Mouse (Mus musculus) forebrain, embryonic 16.5 days (tissue): ENCODE measurements at regions not wholly inside any gene's neighbourhood (a gene's known extent, or its start where the extent isn't known, plus 50 kb on each side); places are given as distances from the start of the nearest gene placed in this dataset.

Experiments used
- ATAC-seq: fragments of 200-750 bp; cut with Nextera tagmentation; 2 replicates; pipeline ENCODE4 v1.8.0; 2017; ENCODE audit warnings: mild to moderate bottlenecking, moderate library complexity
- H3K27ac ChIP-seq: fragments of 300-500 bp; sonication (generic); 2 replicates; pipeline ENCODE4 v1.5.1; 2014; ENCODE audit warnings: low read length, control low read depth
- H3K27me3 ChIP-seq: fragments of 300-500 bp; sonication (generic); replicated peaks from 2 replicates; pipeline ENCODE4 v1.6.1; 2014; ENCODE audit warnings: low read length; ENCODE audit not compliant: control insufficient read depth, insufficient read depth
- H3K36me3 ChIP-seq: fragments of 300-500 bp; sonication (generic); 2 replicates; pipeline ENCODE4 v1.6.1; 2014; ENCODE audit not compliant: control insufficient read depth, insufficient read depth
- H3K4me1 ChIP-seq: fragments of 300-500 bp; sonication (generic); replicated peaks from 2 replicates; pipeline ENCODE4 v1.6.1; 2014; ENCODE audit warnings: low read length; ENCODE audit not compliant: control insufficient read depth, insufficient read depth
- H3K4me2 ChIP-seq: fragments of 300-500 bp; sonication (generic); 2 replicates; pipeline ENCODE4 v1.6.1; 2014; ENCODE audit warnings: mild to moderate bottlenecking, low read length, control low read depth
- H3K4me3 ChIP-seq: fragments of 300-500 bp; sonication (generic); replicated peaks from 2 replicates; pipeline ENCODE4 v1.5.1; 2014; ENCODE audit warnings: mild to moderate bottlenecking, low read length, control low read depth
- H3K9ac ChIP-seq: fragments of 300-500 bp; sonication (generic); replicated peaks from 2 replicates; pipeline ENCODE4 v1.6.1; 2014; ENCODE audit warnings: low read depth, low read length, control low read depth
- H3K9me3 ChIP-seq: fragments of 300-500 bp; sonication (generic); 2 replicates; pipeline ENCODE4 v1.6.1; 2016; ENCODE audit warnings: low read length; ENCODE audit not compliant: control insufficient read depth
- WGBS: fragments of 180-500 bp; shearing (Covaris S2); extraction: QIAGEN DNeasy Blood & Tissue Kit; methylation state at CpG from one replicate; pipeline ENCODE4 v1.1.7; 2014; 5-methylcytosine and 5-hydroxymethylcytosine counted together

GRCm38 (mm10) chr4:9079828-9080245 is 841.0 kb upstream of the Car8 start:
- Histone ChIP-seq H3K4me3 (no peak overlapping the region), H3K9me3 (no peaks in the 10 kb centered on the region), H3K36me3 (no peaks in the 10 kb centered on the region), H3K4me1 (peaks cover 14% of the 10 kb centered on the region), H3K4me2 (no peak overlapping the region), H3K9ac (no peak overlapping the region), H3K27me3 (no peaks in the 10 kb centered on the region), H3K27ac (no peak overlapping the region)
- peak; percentile 38; the same call in 1 of the 2 replicates for ATAC-seq
- WGBS: 33% methylated on average over 4 of the region's 4 CpGs

DNA sequence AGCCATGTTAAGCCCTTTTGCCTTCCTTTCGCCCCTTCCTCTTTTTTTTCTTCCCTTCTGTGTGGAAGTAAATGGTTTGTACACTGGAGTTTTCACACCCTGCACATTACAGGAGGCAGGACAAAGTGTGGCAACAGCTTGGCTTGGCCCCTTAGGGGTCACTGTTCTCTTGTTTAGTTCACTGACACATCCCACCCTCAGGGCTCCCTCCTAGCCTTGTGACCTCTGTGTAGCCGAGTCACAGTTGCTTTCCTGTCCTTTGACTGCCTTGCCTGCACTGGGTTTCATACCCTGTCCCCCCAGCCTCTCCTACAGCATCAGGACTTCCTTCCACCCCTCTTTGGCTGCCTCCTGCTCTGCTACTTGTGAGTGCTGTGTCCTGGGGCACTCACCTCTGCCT is 835.6 kb upstream of the Car8 start:
- Histone ChIP-seq H3K9ac (no peak overlapping the region), H3K27me3 (no peaks in the 10 kb centered on the region), H3K4me3 (no peak overlapping the region), H3K27ac (no peak overlapping the region), H3K36me3 (no peaks in the 10 kb centered on the region), H3K4me1 (no peaks in the 10 kb centered on the region), H3K9me3 (no peaks in the 10 kb centered on the region), H3K4me2 (no peak overlapping the region)
- WGBS: 38% methylated on average over 2 of the region's 2 CpGs
- no peak for ATAC-seq

DNA sequence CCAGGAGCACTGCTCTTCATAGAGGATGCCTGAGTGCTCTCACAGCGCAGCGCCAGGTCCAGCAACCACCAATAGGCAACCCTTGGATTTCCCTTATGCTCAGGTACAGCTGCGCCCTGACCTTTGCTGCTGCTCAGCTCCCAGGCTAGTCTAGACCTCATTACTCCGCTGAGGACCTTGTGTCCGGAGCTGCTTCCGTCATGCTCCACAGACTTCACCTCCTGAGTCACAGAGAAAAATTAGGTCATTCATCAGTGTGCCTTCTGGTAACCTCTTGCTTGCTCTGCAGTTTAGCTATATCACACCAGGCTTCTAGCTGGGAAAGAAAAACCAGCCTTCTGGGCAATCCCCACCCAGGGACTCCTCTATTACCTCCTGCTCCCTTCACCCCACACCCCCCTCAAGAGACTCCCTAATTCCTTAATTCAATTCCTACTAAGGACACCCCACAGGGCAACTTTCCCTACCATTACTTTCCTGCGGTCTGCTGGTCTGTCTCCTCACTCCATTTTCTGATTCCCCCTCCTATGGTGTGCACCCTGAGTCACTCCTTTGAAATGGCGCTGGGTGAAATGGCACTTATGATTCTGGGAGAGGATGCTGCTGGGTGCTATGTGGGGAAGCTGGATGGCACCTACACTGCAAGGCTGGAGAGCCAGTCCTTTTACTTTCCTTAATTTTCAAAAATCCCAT is 835.0 kb upstream of the Car8 start:
- H3K9ac ChIP-seq: no peak overlapping the region
- H3K4me2 ChIP-seq: no peak overlapping the region
- H3K4me3 ChIP-seq: no peak overlapping the region
- H3K4me1 ChIP-seq: no peaks in the 10 kb centered on the region
- ATAC-seq: no peak
- no peak overlapping the region for H3K27ac ChIP-seq
- no peaks in the 10 kb centered on the region for H3K27me3 ChIP-seq
- 62% methylated on average over 8 of the region's 8 CpGs for WGBS
- H3K9me3 ChIP-seq: no peaks in the 10 kb centered on the region
- H3K36me3 ChIP-seq: no peaks in the 10 kb centered on the region

- Histone ChIP-seq H3K9me3 (no peaks in the 10 kb centered on the region), H3K4me2 (no peak overlapping the region), H3K4me1 (no peaks in the 10 kb centered on the region)
These were observed 833.5 kb upstream of the Car8 start for GRCm38 (mm10) chr4:9072321-9072720.

GRCm38 (mm10) chr4:9067874-9068273 is 829.0 kb upstream of the Car8 start:
- ATAC-seq: no peak
- no peaks in the 10 kb centered on the region for H3K27me3 ChIP-seq
- 60% methylated on average over 2 of the region's 2 CpGs for WGBS
- H3K4me3 ChIP-seq: no peak overlapping the region
- no peaks in the 10 kb centered on the region for H3K36me3 ChIP-seq
- H3K4me2 ChIP-seq: no peak overlapping the region
- no peak overlapping the region for H3K9ac ChIP-seq
- H3K9me3 ChIP-seq: no peaks in the 10 kb centered on the region
- no peak overlapping the region for H3K27ac ChIP-seq
- 0 out of 2 replicates have a peak, but pooled peaks cover 2% of the 10 kb centered on the region for H3K4me1 ChIP-seq

More at GRCm38 (mm10) chr4:9072321-9072720, 833.5 kb upstream of the Car8 start:
- ATAC-seq: no peak
- H3K4me3 ChIP-seq: no peak overlapping the region
- H3K27me3 ChIP-seq: no peaks in the 10 kb centered on the region
- H3K36me3 ChIP-seq: no peaks in the 10 kb centered on the region
- no peak overlapping the region for H3K9ac ChIP-seq
- no peak overlapping the region for H3K27ac ChIP-seq
- WGBS: 76% methylated on average over 5 of the region's 5 CpGs

- no peak overlapping the region for H3K9ac ChIP-seq
- no peaks in the 10 kb centered on the region for H3K9me3 ChIP-seq
- WGBS: 56% methylated on average over 10 of the region's 10 CpGs
- 0 out of 2 replicates have a peak, but pooled peaks cover 2% of the 10 kb centered on the region for H3K4me1 ChIP-seq
- H3K4me3 ChIP-seq: no peak overlapping the region
- no peaks in the 10 kb centered on the region for H3K36me3 ChIP-seq
- no peak overlapping the region for H3K27ac ChIP-seq
- H3K27me3 ChIP-seq: no peaks in the 10 kb centered on the region
- H3K4me2 ChIP-seq: no peak overlapping the region
- no peak for ATAC-seq
These were observed 827.4 kb upstream of the Car8 start for GRCm38 (mm10) chr4:9065981-9066815.

- no peak overlapping the region for H3K4me3 ChIP-seq
- H3K9me3 ChIP-seq: no peaks in the 10 kb centered on the region
- no peak overlapping the region for H3K4me2 ChIP-seq
- ATAC-seq: no peak
- H3K4me1 ChIP-seq: peaks cover 6% of the 10 kb centered on the region; the same call in 1 of the 2 replicates
- H3K27ac ChIP-seq: no peak overlapping the region
- no peaks in the 10 kb centered on the region for H3K27me3 ChIP-seq
- H3K9ac ChIP-seq: no peak overlapping the region
- 74% methylated on average over 3 of the region's 3 CpGs for WGBS
- no peaks in the 10 kb centered on the region for H3K36me3 ChIP-seq
These were observed 823.1 kb upstream of the Car8 start for GRCm38 (mm10) chr4:9061941-9062340.

GRCm38 (mm10) chr4:9060221-9060620 is 821.4 kb upstream of the Car8 start:
- H3K9me3 ChIP-seq: no peaks in the 10 kb centered on the region
- ATAC-seq: peak; percentile 49
- H3K27ac ChIP-seq: no peak overlapping the region
- no peaks in the 10 kb centered on the region for H3K36me3 ChIP-seq
- no peaks in the 10 kb centered on the region for H3K27me3 ChIP-seq
- H3K4me2 ChIP-seq: no peak overlapping the region
- H3K9ac ChIP-seq: no peak overlapping the region
- H3K4me3 ChIP-seq: no peak overlapping the region
- WGBS: 28% methylated on average over 5 of the region's 5 CpGs
- peaks cover 4% of the 10 kb centered on the region; the same call in 1 of the 2 replicates for H3K4me1 ChIP-seq

DNA sequence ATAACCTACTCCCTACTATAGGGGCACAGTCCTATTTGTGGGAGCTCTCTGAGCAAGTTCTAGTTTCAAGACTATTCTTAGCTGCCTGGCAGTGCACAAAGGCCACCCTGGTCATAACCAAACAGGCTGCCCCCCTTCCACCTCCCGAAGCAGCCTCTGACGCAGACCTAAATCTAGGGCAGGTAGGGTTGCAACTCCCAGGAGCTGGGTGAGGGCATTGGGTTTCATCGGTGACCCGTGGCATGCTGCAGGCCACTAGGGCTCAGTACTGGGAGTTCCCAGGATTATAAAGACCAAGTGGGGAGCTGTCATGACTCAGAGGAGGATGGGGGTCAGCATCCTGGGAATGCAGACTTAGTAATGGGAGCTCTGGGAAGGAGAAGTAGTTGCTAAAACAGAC is 818.8 kb upstream of the Car8 start:
- Histone ChIP-seq H3K9ac (no peak overlapping the region), H3K27me3 (no peaks in the 10 kb centered on the region), H3K36me3 (no peaks in the 10 kb centered on the region), H3K27ac (no peak overlapping the region), H3K4me2 (no peak overlapping the region), H3K4me1 (peaks cover 4% of the 10 kb centered on the region; the same call in 1 of the 2 replicates), H3K9me3 (no peaks in the 10 kb centered on the region), H3K4me3 (no peak overlapping the region)
- ATAC-seq: no peak
- WGBS: 65% methylated on average over 4 of the region's 4 CpGs
